Mouse (Mus musculus) cerebellum, adult 8-10 months (tissue): Measurements from ENCODE around the gene Bbs9.
A peak's percentile ranks its signal among the peaks of the same experiment; 100 is the strongest.
"Not testable (repeated sequence)": the region's sequence is repeated elsewhere in the genome, so short reads cannot be mapped to it uniquely, and the experiment has no call there.

ENCODE experiments used
- DNase-seq: peaks from one replicate; pipeline ENCODE4 v3.0.0; 2022

The Bbs9 gene

GRCm38 (mm10) chr9:22811931-22812330, 336.4 kb downstream of the Bbs9 start:
- DNase-seq, result no peak

DNA sequence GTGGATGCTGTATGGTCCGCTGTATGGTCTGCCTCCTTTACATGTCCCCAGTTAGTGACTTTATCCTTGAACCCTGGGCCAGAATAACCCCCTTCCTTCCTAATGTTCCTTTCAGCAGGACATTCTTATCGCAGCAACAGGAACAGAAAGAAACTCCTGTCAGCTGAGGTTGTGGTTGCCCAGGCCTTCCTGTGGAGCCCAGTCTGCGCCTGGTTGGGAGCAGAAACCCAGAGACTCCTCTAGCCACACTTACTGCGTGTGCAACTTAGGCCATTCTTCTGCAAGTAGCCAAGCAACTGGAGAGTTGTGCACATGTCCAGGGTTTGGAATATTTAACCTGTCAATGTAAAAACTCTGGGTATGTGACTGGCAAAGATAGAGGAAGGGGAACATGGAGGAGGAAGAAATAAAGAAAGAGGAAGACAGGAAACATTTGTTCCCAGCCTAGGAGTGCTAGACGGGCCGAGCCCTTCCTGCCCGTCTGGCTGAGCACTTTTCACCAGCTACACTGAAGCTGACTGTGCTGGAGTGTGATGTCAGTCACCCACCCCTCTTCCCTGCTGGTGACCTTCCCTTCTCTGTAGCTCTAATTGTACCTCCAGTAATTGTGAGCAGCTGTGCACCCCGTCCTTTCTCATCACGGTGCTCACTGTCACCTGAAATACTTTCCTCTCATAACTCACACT, 339.0 kb downstream of the Bbs9 start:
- DNase-seq, result no peak

DNA sequence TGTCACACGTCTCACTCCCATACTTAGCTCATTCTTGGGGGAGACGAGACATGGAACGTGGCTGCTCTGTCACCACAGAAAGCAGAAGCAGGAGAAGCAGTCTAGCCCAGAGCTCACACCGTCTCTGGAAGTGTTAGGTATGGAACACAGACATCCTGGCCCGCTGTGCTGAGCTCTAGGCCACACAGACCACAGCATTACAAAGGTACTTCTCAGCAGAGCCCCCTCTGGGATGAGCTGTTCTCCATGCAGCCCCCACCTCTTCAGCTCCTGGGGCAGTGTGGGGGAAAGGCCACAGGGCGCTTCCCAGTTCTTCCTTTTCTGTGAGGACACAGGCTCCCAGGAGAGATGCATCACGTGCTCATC, 339.6 kb downstream of the Bbs9 start:
- DNase-seq, result no peak

DNA sequence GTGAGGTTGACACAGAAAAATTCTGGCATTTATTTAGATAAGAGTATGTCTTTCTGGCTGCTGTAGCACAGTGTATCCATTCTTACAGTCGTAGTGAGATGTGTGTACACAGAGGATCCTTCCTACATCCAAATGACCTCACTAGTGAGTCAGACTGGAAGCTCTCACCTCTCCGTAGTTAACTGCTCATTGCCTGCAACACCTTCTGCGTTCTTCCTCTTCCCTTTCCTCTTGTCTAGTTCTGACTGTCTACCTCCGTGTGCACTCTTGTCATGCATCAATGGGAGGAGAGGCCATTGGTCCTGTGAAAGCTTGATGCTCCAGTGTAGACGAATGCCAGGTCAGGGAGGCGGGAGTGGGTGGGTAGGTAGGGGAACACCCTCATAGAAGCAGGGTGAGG, 344.0 kb downstream of the Bbs9 start:
- no peak for DNase-seq

DNA sequence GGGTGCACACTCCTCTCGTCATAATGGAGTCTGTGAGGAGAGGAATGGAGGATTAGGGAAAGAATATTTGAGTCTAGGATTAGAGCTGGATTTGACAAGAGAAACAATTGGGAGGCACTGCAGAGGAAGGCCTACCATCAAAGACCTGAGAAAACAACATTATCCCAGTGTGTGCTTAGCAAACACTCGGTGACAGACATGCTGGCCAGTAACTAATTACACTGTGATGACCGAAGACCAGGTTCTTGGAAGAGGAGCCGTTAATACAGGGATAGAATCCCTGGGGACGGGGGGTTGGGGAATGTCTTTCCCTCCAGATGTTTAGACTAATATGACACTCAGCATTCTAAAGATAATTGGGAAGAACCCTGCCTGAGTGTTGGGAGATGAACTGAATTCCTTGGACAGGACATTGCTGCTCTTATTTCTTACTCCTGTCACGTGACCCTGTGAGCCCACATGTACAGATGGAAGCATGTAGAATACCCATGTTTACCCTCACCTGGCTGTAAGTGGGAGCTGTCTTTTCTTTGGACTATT, 345.2 kb downstream of the Bbs9 start:
- no peak for DNase-seq

GRCm38 (mm10) chr9:22822770-22823169, 347.3 kb downstream of the Bbs9 start:
- no peak for DNase-seq

GRCm38 (mm10) chr9:22823856-22824255, 348.3 kb downstream of the Bbs9 start:
- DNase-seq, result no peak

DNA sequence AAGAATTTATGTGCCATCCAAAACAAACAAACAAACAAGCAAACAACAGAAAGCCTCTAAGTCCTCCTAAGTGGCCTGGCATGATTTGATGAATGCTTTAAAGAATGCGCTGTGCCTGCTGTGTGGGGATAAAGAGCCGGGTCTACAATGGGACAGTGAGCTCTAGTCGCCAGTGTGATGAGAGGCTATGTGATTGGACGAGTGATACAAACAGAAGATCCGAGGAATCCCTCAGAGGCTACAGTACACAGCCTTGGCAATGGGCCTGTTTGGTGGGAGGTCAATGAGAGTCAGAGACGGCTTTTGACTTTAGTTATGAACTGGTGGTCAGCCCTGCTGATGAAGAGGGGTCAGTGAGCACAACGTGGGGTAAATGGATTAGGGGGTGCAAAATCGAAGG, 349.4 kb downstream of the Bbs9 start:
- no peak for DNase-seq

- no peak for DNase-seq
These were observed 351.1 kb downstream of the Bbs9 start for GRCm38 (mm10) chr9:22826571-22826990.

GRCm38 (mm10) chr9:22827176-22827770, 351.8 kb downstream of the Bbs9 start:
- DNase-seq, result peak; percentile 23

DNA sequence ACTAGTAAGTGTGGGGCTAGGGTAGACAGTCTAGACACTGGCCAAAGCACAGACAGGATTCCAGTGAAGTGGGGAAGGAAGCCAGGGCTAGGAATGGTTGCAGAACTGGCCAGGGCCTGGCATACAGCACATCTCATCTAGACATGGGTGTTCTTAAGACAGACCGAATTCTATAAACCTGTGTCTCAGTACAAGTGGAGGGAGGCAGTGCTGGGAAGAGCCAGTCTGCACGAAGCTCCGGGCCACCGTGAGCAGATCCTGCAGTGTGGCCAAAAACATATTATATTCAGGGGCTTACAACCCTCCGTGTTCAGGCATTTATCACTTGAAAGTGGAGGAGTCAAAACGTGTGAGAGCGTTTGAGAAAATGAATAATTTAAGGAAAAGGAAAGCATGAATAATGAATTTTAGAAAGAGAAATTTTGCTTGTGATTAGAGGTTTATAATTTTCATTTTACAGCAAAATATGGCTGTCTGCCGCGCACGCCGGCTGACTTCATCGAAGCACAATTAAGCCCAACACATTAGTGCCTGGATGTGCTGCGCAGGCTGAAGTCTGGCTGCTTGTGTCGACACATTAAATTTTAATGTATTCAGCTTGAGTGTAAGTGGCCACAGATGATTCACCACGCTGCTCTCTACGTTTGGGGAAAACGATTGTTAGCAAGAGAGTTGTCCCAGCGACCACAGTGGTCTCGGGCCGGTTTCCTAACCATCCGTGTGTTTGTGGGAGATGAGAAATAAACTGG, 353.9 kb downstream of the Bbs9 start:
- DNase-seq, result no peak

DNA sequence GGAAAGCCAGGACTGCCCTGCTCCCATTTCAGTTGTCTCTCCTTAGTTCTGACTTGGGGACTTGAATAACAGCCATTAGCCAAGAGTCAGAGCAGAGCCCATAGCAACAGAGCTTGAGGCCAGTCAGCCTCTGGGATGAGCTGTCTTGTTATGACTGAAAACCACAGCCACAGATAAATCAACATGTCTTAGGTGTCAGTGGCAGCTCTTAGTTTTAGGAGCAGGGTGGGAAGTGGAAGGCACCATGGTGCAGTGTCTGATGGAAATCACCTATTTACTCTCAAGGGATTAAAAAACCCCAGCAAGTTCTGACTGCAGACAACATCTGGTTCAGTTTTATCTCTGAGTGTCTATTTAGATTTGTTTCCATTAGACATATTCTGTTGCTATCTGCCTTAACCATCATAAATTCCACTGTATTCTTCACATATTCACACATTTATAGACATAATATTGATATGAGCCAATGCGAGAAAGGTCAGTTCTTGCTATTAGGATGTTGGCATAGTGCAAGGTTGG, 359.5 kb downstream of the Bbs9 start:
- no peak for DNase-seq

DNA sequence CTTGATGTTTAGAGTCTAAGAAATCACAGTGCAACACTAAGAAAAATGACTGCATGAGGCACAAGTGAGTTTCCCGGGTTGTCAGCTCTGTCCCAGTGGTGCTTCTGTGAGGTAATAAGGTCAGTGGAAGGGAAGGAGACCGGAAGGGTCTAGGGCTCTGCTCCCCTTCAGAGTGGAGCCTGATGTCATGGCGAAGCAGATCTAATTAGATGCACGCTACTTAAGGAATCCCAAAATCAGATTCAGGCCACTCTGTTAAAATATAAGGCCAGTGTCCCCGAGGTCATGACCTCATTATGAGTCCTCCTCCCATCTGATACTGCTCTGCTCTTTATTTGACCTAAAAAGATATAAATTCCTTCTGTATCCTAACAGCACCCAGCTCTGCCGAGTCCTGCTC, 361.5 kb downstream of the Bbs9 start:
- DNase-seq, result no peak

DNA sequence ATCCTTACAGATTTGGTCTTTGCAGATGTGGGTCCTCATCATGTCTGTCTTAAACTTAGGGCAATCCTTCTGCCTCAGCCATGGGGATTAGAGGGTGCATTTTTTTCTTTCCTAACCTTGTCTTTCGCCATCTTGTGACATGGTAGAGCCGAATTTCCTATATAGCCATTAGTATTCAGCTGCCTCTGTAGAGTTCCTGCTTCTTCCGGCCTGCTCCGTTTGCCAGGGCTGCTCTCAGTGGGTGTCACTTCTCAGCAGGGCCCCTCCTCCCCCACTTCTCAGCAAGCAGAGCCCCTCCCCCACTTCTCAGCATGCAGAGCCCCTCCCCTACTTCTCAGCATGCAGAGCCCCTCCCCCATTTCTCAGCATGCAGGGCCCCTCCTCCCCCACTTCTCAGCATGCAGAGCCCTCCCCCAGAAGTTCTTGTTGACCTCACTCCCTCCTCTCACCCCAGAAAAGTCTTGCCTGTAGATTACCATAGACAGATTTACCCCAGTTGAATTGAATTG, 362.2 kb downstream of the Bbs9 start:
- no peak for DNase-seq

DNA sequence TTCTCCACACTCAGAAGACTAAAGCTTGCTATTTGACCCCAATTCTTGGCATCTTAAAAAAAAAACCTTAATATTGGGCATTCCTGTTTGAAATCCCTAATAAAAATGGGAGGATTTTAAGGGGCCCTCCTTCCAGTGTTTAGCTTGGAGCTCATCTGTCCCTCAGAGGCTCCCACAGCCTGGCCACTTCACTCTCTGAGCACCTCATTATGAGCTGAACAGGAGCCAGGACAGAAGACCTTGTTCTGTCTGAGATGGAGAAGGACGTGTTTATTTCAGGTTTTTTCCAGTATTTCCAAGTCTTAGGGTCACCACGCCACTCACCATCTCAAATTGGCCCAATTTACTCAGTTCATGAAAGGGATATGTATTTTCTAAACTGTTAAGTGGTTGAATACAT, 370.5 kb downstream of the Bbs9 start:
- DNase-seq, result no peak

GRCm38 (mm10) chr9:22846783-22847182, 371.3 kb downstream of the Bbs9 start:
- DNase-seq, result no peak

DNA sequence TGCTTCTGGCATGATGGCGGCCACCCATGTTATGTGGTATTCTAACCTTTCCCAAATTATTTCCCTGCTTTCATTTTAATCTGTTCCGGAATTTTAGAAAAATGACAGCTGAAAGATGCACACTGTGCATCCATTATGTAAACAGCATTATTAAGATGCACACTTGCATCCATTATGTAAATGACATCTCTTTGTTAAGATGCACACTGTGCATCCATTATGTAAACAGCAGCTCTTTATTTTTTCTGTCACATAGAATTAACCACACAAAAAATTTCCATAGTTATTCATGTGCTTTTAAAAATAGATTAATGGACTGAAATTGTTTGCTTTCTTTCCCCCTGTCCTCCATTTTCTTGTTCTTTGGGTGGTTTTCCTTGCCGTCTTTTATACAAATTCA, 373.3 kb downstream of the Bbs9 start:
- DNase-seq, result no peak

DNA sequence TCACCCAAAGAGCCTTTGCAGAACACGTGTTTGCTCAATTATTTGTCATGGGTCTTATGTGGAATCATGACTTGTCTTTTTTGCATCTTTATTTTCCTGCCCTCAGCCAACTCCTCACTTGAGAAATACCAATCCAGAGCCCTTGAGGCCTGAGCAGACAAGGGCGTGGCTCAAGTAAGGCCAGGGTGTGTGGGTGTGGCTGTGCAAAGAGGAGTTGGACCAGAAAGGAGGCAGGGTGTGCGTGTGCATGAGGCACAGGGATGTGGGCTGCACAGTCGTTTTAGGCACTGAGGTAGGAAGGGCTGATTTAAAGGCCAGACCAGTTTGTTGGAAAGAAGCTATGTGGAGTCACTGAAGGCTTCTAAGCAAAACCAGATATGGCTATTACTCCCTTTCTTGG, 373.7 kb downstream of the Bbs9 start:
- DNase-seq, result no peak

GRCm38 (mm10) chr9:22869147-22869546, 393.6 kb downstream of the Bbs9 start:
- DNase-seq, result not testable (repeated sequence)

DNA sequence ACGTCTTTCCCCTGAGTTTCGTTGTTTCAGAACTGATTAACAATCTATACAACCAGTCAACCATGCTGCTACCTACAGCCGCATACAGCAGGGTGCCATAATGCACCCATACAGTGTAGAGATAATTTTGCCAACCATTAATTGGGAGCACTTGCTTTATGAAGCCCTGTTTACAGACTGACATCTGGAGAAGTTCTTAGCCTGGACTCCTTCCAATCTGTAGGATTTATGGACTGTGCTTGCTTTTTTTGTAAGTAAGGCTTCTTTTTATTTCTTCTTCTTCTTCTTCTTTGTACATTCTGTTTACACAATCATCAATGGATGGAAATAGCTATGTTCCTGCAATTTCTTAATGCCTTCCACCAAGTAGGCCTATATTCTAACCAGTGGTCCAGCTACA, 395.1 kb downstream of the Bbs9 start:
- DNase-seq, result no peak

DNA sequence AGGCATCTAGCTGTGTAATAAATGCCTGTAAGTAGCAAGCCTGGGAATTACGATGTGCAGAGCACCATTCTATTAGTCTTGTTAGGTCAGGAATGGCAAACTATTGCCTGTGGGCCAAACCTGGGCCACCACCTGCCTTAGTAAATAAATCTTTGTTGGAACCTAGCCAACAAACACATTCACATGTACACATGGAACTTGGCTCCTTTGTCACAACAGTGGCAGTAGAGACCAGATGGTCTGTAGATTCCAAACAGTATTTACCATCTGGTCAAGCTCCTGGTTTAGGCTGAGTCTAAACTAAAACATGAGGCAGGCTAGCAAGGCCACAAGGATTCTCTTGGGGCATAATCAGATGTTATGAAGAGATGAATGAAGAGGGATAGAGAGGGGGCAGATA, 399.7 kb downstream of the Bbs9 start:
- peak; percentile 53 for DNase-seq

DNA sequence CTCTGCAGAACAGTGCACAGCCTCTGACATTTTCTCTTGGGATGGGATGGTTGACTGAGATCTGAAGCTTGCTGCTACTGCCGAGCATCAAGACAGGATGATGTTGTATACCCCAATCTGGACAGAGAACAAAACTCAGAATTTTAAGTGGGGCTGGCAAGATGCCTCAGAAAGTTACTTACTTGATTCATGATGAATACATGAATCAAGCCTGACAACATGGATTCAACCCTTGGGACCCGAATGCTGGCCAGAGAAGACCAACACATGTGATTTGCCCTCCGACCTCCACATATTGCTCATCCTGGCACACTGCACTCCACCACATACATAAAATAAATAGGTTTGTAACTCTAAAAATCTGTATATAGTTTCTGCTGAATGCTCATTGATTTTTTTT, 403.8 kb downstream of the Bbs9 start:
- no peak for DNase-seq

GRCm38 (mm10) chr9:22886351-22886750, 410.8 kb downstream of the Bbs9 start:
- no peak for DNase-seq

- no peak for DNase-seq
These were observed 429.9 kb downstream of the Bbs9 start for GRCm38 (mm10) chr9:22905434-22905833.
